Mouse (Mus musculus): ENCODE measurements around the gene B230118H07Rik. TPM values are rescaled to one million over a fixed set of nuclear protein-coding genes. Genes with fewer than 3 reads are reported as not detected.

B230118H07Rik gene
- polyA plus RNA-seq, 1 experiment from 2014 or later, result 38.1 TPM

- Histone ChIP-seq H3K9ac (ENCODE audit: low read depth, low read length) (no peak overlapping the region), H3K27ac (ENCODE audit: low read depth, low read length) (no peak overlapping the region), H3K36me3 (ENCODE audit: control insufficient read depth, insufficient read depth, low read length) (no peaks in the 10 kb centered on the region), H3K4me2 (no peak overlapping the region), H3K4me1 (replicated peaks; ENCODE audit: control insufficient read depth, insufficient read depth, low read length) (no peaks in the 10 kb centered on the region), H3K4me3 (ENCODE audit: low read depth, low read length) (no peak overlapping the region), H3K27me3 (replicated peaks; ENCODE audit: control insufficient read depth, insufficient read depth, low read length) (no peaks in the 10 kb centered on the region), H3K9me3 (ENCODE audit: control insufficient read depth, low read length) (no peaks in the 10 kb centered on the region)
- no peak for ATAC-seq (replicated peaks; ENCODE audit: low FRiP score)
- no peak for DNase-seq (ENCODE audit: low spot score)
- 71% methylated on average over 2 of the region's 2 CpGs for WGBS
Observed at GRCm38 (mm10) chr2:101624011-101624410, 25.3 kb downstream of the B230118H07Rik start.

DNA sequence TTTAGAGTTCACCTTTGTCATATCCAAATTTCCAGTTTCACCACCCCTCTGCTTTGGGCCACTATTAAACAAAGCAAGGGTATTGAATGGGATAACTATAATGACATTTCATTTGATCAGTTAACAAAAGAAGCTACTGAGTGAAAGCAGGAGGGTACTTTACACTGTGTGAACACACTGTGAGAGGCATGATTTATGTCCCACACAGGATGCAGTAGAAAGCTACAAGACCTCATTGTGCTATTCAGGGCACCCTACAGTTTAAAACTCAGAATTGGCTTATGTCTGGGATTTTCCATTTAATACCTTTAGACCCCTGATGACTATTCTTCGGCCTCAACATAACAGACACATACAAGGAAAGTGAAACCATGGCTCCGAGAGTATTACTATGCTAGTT lies 26.3 kb downstream of the B230118H07Rik start:
- Histone ChIP-seq H3K27ac (ENCODE audit: low read depth, low read length) (no peak overlapping the region), H3K36me3 (ENCODE audit: control insufficient read depth, insufficient read depth, low read length) (no peaks in the 10 kb centered on the region), H3K9me3 (ENCODE audit: control insufficient read depth, low read length) (no peaks in the 10 kb centered on the region), H3K9ac (ENCODE audit: low read depth, low read length) (no peak overlapping the region), H3K27me3 (replicated peaks; ENCODE audit: control insufficient read depth, insufficient read depth, low read length) (no peaks in the 10 kb centered on the region), H3K4me1 (replicated peaks; ENCODE audit: control insufficient read depth, insufficient read depth, low read length) (no peaks in the 10 kb centered on the region), H3K4me2 (no peak overlapping the region), H3K4me3 (ENCODE audit: low read depth, low read length) (no peak overlapping the region)
- no peak for ATAC-seq (replicated peaks; ENCODE audit: low FRiP score)
- WGBS, result 86% methylated on average over 2 of the region's 2 CpGs
- no peak for DNase-seq (ENCODE audit: low spot score)

DNA sequence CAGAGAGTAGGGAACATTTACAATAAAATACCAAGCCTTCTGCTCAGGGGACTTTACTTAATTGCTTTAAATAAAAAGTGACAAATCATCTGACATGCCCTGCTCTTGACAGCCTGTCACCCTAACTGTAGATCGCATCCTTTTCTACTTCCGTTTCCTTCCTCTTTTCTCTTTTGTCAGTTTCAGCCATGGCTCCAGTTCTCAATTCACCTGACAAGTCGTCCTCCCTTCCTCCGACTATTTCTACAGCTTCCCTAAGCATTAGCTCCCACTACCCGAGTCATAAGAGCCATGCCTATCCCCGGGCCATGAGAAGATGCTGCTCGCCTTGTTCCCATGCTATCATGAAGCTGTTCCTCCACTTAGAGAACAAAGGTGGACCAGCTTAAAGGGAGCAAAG lies 27.7 kb downstream of the B230118H07Rik start:
- Histone ChIP-seq H3K9ac (ENCODE audit: low read depth, low read length) (no peak overlapping the region), H3K27ac (ENCODE audit: low read depth, low read length) (no peak overlapping the region), H3K4me2 (no peak overlapping the region), H3K4me3 (ENCODE audit: low read depth, low read length) (no peak overlapping the region), H3K4me1 (replicated peaks; ENCODE audit: control insufficient read depth, insufficient read depth, low read length) (no peaks in the 10 kb centered on the region), H3K9me3 (ENCODE audit: control insufficient read depth, low read length) (no peaks in the 10 kb centered on the region), H3K27me3 (replicated peaks; ENCODE audit: control insufficient read depth, insufficient read depth, low read length) (no peaks in the 10 kb centered on the region), H3K36me3 (ENCODE audit: control insufficient read depth, insufficient read depth, low read length) (no peaks in the 10 kb centered on the region)
- ATAC-seq (replicated peaks; ENCODE audit: low FRiP score), result no peak
- DNase-seq (ENCODE audit: low spot score), result no peak
- 42% methylated on average over 7 of the region's 7 CpGs for WGBS

- 75% methylated on average over 3 of the region's 3 CpGs for WGBS
- ATAC-seq (replicated peaks; ENCODE audit: low FRiP score) (no peak), DNase-seq (ENCODE audit: low spot score) (no peak)
- Histone ChIP-seq H3K4me1 (replicated peaks; ENCODE audit: control insufficient read depth, insufficient read depth, low read length) (no peaks in the 10 kb centered on the region), H3K4me2 (no peak overlapping the region), H3K27ac (ENCODE audit: low read depth, low read length) (no peak overlapping the region), H3K36me3 (ENCODE audit: control insufficient read depth, insufficient read depth, low read length) (no peaks in the 10 kb centered on the region), H3K27me3 (replicated peaks; ENCODE audit: control insufficient read depth, insufficient read depth, low read length) (no peaks in the 10 kb centered on the region), H3K4me3 (ENCODE audit: low read depth, low read length) (no peak overlapping the region), H3K9ac (ENCODE audit: low read depth, low read length) (no peak overlapping the region), H3K9me3 (ENCODE audit: control insufficient read depth, low read length) (no peaks in the 10 kb centered on the region)
Observed at GRCm38 (mm10) chr2:101620899-101621298, 28.4 kb downstream of the B230118H07Rik start.

DNA sequence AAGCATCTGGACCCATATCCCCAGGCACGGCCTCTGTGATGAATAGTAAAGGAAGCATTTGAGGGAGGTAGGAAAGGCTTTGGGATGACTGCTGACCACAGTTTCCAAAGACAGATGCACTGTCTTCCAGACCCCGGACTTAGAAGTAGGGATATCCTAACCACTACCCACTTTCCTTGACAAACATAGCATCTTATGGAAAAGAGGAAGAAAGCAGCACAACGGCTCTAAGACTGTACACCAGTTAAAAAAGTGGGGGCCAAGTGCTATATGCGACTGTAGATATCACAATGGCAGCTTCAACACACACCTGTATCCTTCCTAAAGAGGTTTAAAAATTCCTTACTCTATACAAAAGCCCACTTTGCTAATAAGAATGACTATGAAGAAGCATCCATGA lies 31.0 kb downstream of the B230118H07Rik start:
- 69% methylated on average over 4 of the region's 4 CpGs for WGBS
- no peak overlapping the region for H3K4me3 ChIP-seq (ENCODE audit: low read depth, low read length)
- no peak overlapping the region for H3K4me2 ChIP-seq
- no peaks in the 10 kb centered on the region for H3K9me3 ChIP-seq (ENCODE audit: control insufficient read depth, low read length)
- ATAC-seq (replicated peaks; ENCODE audit: low FRiP score), result no peak
- no peaks in the 10 kb centered on the region for H3K36me3 ChIP-seq (ENCODE audit: control insufficient read depth, insufficient read depth, low read length)
- H3K27me3 ChIP-seq (replicated peaks; ENCODE audit: control insufficient read depth, insufficient read depth, low read length), result no peaks in the 10 kb centered on the region
- no peak overlapping the region for H3K9ac ChIP-seq (ENCODE audit: low read depth, low read length)
- no peak overlapping the region for H3K27ac ChIP-seq (ENCODE audit: low read depth, low read length)
- DNase-seq (ENCODE audit: low spot score), result no peak
- H3K4me1 ChIP-seq (replicated peaks; ENCODE audit: control insufficient read depth, insufficient read depth, low read length), result no peaks in the 10 kb centered on the region

DNA sequence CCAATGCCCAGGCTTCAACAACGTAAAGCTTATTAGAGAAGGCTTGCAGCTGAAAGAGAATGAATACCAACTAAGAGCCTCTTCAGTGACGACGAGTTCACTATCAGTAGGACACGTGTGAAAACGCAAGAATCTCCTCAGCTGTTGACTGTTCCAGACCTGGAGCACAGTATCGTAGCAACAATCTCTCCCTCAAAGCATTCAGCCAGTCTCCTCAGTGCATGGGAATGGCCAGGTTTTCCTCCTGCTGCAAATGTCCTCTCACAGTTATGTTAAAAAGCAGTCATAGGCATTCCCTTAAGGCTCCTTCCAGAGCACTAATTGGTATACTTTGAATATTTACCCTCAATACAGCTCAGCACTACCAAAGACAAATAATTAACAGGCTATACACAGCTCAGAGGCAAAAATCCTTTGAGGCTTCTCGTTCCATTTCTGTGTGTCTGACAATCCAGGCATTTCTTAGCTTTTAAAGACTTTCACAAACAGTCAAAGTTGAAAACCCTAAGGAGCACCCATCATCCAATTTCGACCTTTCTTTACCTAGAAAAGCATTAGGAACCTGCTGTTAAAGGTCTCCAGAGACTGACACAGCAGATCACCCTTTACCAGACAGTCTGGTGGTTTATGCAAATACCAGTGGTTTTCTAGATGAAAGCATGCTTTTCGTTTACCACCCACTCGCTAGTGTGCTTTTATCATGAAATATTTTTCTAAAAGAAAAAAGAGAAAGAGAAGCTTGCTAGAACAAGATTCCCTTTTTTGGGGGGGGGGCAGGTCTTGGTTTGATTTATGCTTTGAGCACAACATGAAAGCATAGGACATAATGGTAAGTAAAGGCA lies 33.6 kb downstream of the B230118H07Rik start:
- Histone ChIP-seq H3K27ac (ENCODE audit: low read depth, low read length) (no peak overlapping the region), H3K36me3 (ENCODE audit: control insufficient read depth, insufficient read depth, low read length) (no peaks in the 10 kb centered on the region), H3K4me3 (ENCODE audit: low read depth, low read length) (no peak overlapping the region), H3K27me3 (replicated peaks; ENCODE audit: control insufficient read depth, insufficient read depth, low read length) (no peaks in the 10 kb centered on the region), H3K9me3 (ENCODE audit: control insufficient read depth, low read length) (no peaks in the 10 kb centered on the region), H3K4me2 (no peak overlapping the region), H3K9ac (ENCODE audit: low read depth, low read length) (no peak overlapping the region), H3K4me1 (replicated peaks; ENCODE audit: control insufficient read depth, insufficient read depth, low read length) (no peaks in the 10 kb centered on the region)
- ATAC-seq (replicated peaks; ENCODE audit: low FRiP score) (no peak), DNase-seq (ENCODE audit: low spot score) (no peak)
- 67% methylated on average over 10 of the region's 10 CpGs for WGBS

DNA sequence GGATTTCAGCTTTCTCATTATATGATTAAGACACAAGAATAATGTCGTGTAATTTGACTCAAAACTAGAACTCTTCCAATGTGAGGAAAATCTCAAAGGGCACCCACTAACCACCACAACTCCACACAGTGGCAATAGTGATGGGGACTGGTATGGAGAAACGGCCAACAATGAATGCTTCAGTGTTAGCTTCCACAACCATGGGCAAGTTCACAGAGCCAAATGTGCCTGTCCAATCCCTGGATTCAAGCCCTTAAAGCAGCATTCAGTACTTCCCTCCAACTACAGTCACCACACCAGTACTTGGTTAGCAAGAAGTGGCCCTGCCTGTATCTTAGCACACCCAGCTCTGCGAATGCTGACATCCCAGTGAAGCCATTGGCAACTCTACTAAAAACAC lies 38.5 kb downstream of the B230118H07Rik start:
- Histone ChIP-seq H3K36me3 (ENCODE audit: control insufficient read depth, insufficient read depth, low read length) (no peaks in the 10 kb centered on the region), H3K4me1 (replicated peaks; ENCODE audit: control insufficient read depth, insufficient read depth, low read length) (no peaks in the 10 kb centered on the region), H3K4me3 (ENCODE audit: low read depth, low read length) (no peak overlapping the region), H3K27ac (ENCODE audit: low read depth, low read length) (no peak overlapping the region), H3K9me3 (ENCODE audit: control insufficient read depth, low read length) (no peaks in the 10 kb centered on the region), H3K4me2 (no peak overlapping the region), H3K27me3 (replicated peaks; ENCODE audit: control insufficient read depth, insufficient read depth, low read length) (no peaks in the 10 kb centered on the region), H3K9ac (ENCODE audit: low read depth, low read length) (no peak overlapping the region)
- ATAC-seq (replicated peaks; ENCODE audit: low FRiP score) (no peak), DNase-seq (ENCODE audit: low spot score) (no peak)
- 90% methylated on average over 3 of the region's 3 CpGs for WGBS

DNA sequence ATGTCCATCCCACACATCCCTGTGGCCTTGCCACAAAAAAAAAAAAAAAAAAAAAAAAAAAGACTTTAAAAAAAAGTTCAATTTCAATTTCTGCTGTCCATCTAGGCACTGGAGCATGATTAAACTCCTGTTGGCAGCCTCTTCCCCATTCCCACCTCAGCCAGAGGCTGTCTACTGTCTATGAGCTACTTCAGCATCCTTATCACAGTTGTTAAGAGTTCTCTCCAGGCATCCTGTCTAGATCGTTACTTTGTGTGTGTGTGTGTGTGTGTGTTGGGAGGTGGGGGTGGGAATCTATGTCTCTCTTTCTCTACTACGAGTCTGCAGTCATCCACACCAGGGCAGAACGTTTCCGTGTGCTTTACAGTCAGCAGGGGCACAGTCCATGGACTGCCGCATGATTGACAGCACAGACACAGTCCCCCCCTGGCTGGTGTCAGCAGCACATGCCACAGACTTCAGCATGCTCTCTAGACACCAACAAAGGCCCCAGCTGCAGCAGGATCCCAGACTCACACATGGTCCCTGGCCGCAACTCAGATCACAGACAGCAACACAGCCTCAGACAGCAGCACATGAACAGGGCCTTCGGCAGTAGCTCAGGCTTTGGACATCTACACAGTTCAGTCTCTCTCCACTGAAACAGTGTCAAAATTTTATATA lies 41.0 kb downstream of the B230118H07Rik start:
- no peaks in the 10 kb centered on the region for H3K4me1 ChIP-seq (replicated peaks; ENCODE audit: control insufficient read depth, insufficient read depth, low read length)
- H3K9me3 ChIP-seq (ENCODE audit: control insufficient read depth, low read length), result no peaks in the 10 kb centered on the region
- H3K4me3 ChIP-seq (ENCODE audit: low read depth, low read length), result no peak overlapping the region
- ATAC-seq (replicated peaks; ENCODE audit: low FRiP score) (no peak), DNase-seq (ENCODE audit: low spot score) (no peak)
- no peaks in the 10 kb centered on the region for H3K36me3 ChIP-seq (ENCODE audit: control insufficient read depth, insufficient read depth, low read length)
- no peak overlapping the region for H3K27ac ChIP-seq (ENCODE audit: low read depth, low read length)
- WGBS, result 69% methylated on average over 7 of the region's 7 CpGs
- no peak overlapping the region for H3K9ac ChIP-seq (ENCODE audit: low read depth, low read length)
- no peak overlapping the region for H3K4me2 ChIP-seq
- H3K27me3 ChIP-seq (replicated peaks; ENCODE audit: control insufficient read depth, insufficient read depth, low read length), result no peaks in the 10 kb centered on the region

DNA sequence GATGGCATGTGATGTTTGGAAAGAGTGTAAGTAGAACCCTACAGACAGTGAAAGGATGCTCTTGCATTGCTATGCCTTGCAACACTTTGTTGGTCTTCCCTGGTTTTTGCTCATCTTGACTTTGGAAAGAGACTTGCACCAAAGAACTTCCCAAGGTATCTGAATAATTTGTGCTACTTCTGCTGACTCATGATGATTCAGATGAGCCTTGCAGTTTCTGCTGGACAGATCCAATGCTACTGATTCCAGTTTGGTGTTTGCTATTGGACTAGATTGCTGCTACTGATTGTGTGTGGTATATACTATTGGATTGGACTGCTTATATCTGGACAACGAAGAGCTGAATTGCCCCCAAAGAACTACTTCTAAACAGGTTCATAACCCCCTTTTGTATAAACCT lies 46.2 kb downstream of the B230118H07Rik start:
- DNase-seq (ENCODE audit: low spot score) (no peak), ATAC-seq (replicated peaks; ENCODE audit: low FRiP score) (no peak)
- Histone ChIP-seq H3K4me2 (no peak overlapping the region), H3K27me3 (replicated peaks; ENCODE audit: control insufficient read depth, insufficient read depth, low read length) (no peaks in the 10 kb centered on the region), H3K9me3 (ENCODE audit: control insufficient read depth, low read length) (no peaks in the 10 kb centered on the region), H3K9ac (ENCODE audit: low read depth, low read length) (no peak overlapping the region), H3K27ac (ENCODE audit: low read depth, low read length) (no peak overlapping the region), H3K4me3 (ENCODE audit: low read depth, low read length) (no peak overlapping the region), H3K4me1 (replicated peaks; ENCODE audit: control insufficient read depth, insufficient read depth, low read length) (no peaks in the 10 kb centered on the region), H3K36me3 (ENCODE audit: control insufficient read depth, insufficient read depth, low read length) (no peaks in the 10 kb centered on the region)
- WGBS, result 79% methylated on average over 1 of the region's 1 CpGs
